Mouse (Mus musculus) limb, embryonic 13.5 days (tissue): ENCODE measurements at regions not wholly inside any gene's neighbourhood (a gene's known extent, or its start where the extent isn't known, plus 50 kb on each side); places are given as distances from the start of the nearest gene placed in this dataset.

Source experiments
- ATAC-seq: fragments of 200-750 bp; cut with Nextera tagmentation; 2 replicates; pipeline ENCODE4 v1.8.0; 2017; ENCODE audit warnings: low read depth, moderate number of reproducible peaks, moderate TSS enrichment; ENCODE audit not compliant: low FRiP score
- H3K27ac ChIP-seq: fragments of 300-500 bp; sonication (generic); 2 replicates; pipeline ENCODE4 v1.5.1; 2015; ENCODE audit warnings: inconsistent platforms, mild to moderate bottlenecking, moderate library complexity
- H3K27me3 ChIP-seq: fragments of 300-500 bp; sonication (generic); 2 replicates; pipeline ENCODE4 v1.6.1; 2015; ENCODE audit warnings: mild to moderate bottlenecking, inconsistent platforms
- H3K36me3 ChIP-seq: fragments of 300-500 bp; sonication (generic); 2 replicates; pipeline ENCODE4 v1.6.1; 2015; ENCODE audit warnings: inconsistent platforms, mild to moderate bottlenecking, moderate library complexity
- H3K4me1 ChIP-seq: fragments of 300-500 bp; sonication (generic); 2 replicates; pipeline ENCODE4 v1.6.1; 2015; ENCODE audit warnings: inconsistent platforms
- H3K4me2 ChIP-seq: fragments of 300-500 bp; sonication (generic); replicated peaks from 2 replicates; pipeline ENCODE4 v1.6.1; 2015; ENCODE audit warnings: inconsistent platforms, mild to moderate bottlenecking, moderate library complexity
- H3K4me3 ChIP-seq: fragments of 300-500 bp; sonication (generic); 2 replicates; pipeline ENCODE4 v1.5.1; 2015; ENCODE audit warnings: moderate library complexity, mild to moderate bottlenecking, inconsistent platforms
- H3K9ac ChIP-seq: fragments of 300-500 bp; sonication (generic); 2 replicates; pipeline ENCODE4 v1.6.1; 2015; ENCODE audit warnings: mild to moderate bottlenecking, inconsistent platforms
- H3K9me3 ChIP-seq: fragments of 300-500 bp; sonication (generic); 2 replicates; pipeline ENCODE4 v1.6.1; 2016; ENCODE audit warnings: inconsistent platforms
- WGBS: fragments of 180-500 bp; shearing (Covaris S2); methylation state at CpG from one replicate; pipeline ENCODE4 v1.1.7; 2015; 5-methylcytosine and 5-hydroxymethylcytosine counted together

DNA sequence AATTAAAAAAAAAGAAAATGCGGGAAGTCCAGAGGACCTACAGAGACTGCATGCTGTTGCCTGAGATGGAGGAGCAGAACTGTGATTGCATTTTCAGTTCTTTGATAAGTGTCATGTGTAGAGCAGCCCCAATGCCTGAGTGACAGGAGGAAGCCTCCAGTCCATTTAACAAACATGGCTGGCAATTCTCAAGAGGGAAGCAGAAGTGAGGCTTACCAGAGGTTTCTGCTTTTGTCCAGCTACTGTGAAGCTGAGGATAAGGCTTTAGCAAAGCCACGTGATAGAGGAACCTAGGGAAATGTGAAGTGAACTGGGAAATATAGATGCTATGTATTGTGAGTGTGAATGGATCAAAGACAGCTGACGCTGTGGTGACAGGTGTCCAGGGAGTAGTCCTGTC lies 56.6 kb downstream of the Sucnr1 start:
- Histone ChIP-seq H3K4me3 (no peak overlapping the region), H3K4me2 (no peak overlapping the region), H3K36me3 (no peaks in the 10 kb centered on the region), H3K9ac (no peak overlapping the region), H3K27me3 (no peaks in the 10 kb centered on the region), H3K9me3 (no peaks in the 10 kb centered on the region), H3K27ac (no peak overlapping the region), H3K4me1 (0 out of 2 replicates have a peak, but pooled peaks cover 5% of the 10 kb centered on the region)
- 85% methylated on average over 3 of the region's 3 CpGs for WGBS
- no peak for ATAC-seq

DNA sequence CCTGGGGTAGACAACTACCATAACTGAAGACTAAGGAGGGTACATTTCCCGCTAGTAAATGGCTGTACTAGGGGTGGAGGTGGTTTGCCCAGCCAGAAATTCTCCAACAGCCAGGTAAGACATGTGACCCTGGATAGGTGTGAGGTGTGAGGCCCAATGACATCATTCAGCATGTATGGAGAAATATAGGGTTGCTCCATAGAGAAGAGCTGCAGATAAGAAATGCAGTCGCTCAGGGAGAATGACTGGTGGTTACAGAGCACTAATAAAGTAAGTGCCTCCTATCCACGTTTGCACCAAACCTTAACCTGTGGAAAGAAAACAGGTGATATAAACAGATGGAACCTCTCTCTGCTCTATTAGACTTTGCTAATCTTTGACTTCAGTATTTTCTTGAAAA lies 78.2 kb downstream of the Sucnr1 start:
- ATAC-seq, result no peak
- Histone ChIP-seq H3K27me3 (no peaks in the 10 kb centered on the region), H3K4me1 (no peaks in the 10 kb centered on the region), H3K4me3 (no peak overlapping the region), H3K9ac (no peak overlapping the region), H3K4me2 (no peak overlapping the region), H3K36me3 (no peaks in the 10 kb centered on the region), H3K27ac (no peak overlapping the region), H3K9me3 (no peaks in the 10 kb centered on the region)
- 83% methylated on average over 3 of the region's 3 CpGs for whole genome bisulfite sequencing

DNA sequence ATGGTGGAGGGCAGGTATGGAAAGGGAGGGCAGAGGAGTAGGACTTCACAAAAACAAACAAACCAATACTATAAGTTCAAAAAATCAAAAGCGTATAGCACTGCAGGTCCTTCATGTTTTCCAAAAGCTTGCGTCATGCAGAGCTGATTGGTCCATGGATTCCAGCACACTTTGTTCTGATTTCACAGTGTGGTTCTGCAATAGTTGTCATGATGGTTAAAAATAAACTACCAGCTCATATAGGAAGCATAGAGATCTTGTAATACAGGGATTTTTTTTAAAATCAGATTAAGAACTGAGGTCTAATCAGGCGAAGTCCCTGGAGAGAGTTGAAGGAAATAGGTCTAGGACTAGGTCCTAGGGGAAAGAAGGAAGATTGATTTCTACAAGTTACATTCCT lies 86.0 kb downstream of the Sucnr1 start:
- no peak overlapping the region for H3K27ac ChIP-seq
- H3K36me3 ChIP-seq, result no peaks in the 10 kb centered on the region
- 86% methylated on average over 3 of the region's 3 CpGs for WGBS
- H3K9me3 ChIP-seq, result no peaks in the 10 kb centered on the region
- H3K4me2 ChIP-seq, result no peak overlapping the region
- H3K27me3 ChIP-seq, result no peaks in the 10 kb centered on the region
- no peak overlapping the region for H3K4me3 ChIP-seq
- ATAC-seq, result no peak
- H3K9ac ChIP-seq, result no peak overlapping the region
- H3K4me1 ChIP-seq, result no peaks in the 10 kb centered on the region

DNA sequence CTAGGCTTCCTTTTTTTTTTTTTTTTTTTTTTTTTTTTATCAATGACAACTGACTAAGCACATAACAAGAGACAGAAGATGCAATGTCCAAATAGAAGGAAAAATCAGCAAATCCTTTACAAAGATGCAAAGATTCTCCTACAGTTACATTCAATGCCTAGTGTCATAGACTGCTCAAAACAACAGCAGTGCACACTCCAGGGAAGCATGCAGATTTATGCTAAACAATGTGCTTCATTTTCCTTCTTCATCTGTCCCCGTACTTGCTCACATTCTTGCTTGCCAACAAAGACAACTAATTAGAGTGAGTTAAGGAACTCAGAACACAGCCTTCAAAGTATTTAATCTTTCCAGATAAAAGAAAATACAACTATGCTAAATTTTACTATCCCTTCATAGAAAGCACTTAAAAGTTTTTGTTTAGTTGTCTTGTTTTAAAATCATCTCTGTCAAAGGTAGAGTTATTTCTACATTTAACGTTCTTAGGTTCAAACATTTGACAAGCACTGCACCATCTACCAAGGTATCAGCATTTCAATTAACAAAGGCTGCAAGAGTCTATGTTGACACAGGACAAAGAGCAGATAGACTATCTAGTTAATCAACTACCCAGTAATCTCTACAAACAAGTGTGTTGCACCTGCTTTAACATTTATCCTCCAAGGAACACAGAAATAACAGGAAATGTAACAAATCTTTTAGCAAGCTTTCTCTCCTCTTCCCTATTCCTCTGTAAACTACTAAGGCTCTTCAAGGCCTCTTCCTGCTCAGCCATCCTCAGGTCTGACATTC lies 86.7 kb downstream of the Sucnr1 start:
- Histone ChIP-seq H3K4me3 (no peak overlapping the region), H3K4me1 (no peaks in the 10 kb centered on the region), H3K9ac (no peak overlapping the region), H3K36me3 (no peaks in the 10 kb centered on the region), H3K27ac (no peak overlapping the region), H3K27me3 (no peaks in the 10 kb centered on the region), H3K9me3 (no peaks in the 10 kb centered on the region), H3K4me2 (no peak overlapping the region)
- WGBS, result 72% methylated on average over 2 of the region's 2 CpGs
- ATAC-seq, result no peak

DNA sequence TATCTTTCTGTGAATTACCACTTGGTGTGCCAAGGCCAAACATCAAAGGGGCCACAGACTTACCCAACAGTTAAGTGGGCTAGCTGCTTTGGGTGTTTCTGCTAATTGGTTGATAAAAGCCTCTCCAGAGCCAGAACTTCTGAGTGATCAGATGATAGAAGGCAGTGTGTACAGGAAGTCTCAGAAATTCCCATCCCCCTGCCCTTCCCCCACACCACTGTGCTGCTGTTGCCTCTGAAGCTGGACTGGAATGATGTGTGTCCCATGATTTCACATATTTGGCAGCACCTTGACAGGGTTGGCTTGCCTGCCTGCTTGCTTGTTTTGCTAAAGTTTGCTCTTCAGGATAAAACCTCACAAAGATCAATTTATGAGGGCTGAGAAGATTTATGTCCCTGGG lies 87.9 kb downstream of the Sucnr1 start:
- Histone ChIP-seq H3K27me3 (no peaks in the 10 kb centered on the region), H3K36me3 (no peaks in the 10 kb centered on the region), H3K4me2 (no peak overlapping the region), H3K4me1 (no peaks in the 10 kb centered on the region), H3K27ac (no peak overlapping the region), H3K9ac (no peak overlapping the region), H3K4me3 (no peak overlapping the region), H3K9me3 (no peaks in the 10 kb centered on the region)
- no peak for ATAC-seq

DNA sequence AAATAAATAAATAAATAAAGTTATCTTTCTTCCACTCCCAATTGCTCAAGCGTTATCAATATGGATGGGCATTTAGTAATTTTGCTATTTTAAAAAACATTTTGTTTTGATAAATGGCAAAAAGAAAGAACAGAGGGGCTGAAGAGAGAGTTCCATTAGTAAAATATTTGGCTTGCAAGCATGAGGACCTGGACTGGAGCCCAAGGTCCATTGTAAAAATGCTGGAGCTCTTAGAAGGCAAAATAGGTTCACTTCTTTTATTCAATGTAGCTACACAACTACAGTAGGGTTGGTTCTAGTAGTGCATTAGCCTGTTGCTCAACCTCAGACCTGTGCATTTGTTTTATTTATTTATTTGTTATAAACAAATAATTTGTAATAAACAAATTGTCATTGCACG lies 102.8 kb downstream of the Sucnr1 start:
- no peaks in the 10 kb centered on the region for H3K4me1 ChIP-seq
- WGBS, result 88% methylated on average over 2 of the region's 2 CpGs
- no peak for ATAC-seq
- no peaks in the 10 kb centered on the region for H3K36me3 ChIP-seq
- no peak overlapping the region for H3K4me2 ChIP-seq
- no peak overlapping the region for H3K9ac ChIP-seq
- no peak overlapping the region for H3K27ac ChIP-seq
- no peaks in the 10 kb centered on the region for H3K9me3 ChIP-seq
- no peaks in the 10 kb centered on the region for H3K27me3 ChIP-seq
- no peak overlapping the region for H3K4me3 ChIP-seq

DNA sequence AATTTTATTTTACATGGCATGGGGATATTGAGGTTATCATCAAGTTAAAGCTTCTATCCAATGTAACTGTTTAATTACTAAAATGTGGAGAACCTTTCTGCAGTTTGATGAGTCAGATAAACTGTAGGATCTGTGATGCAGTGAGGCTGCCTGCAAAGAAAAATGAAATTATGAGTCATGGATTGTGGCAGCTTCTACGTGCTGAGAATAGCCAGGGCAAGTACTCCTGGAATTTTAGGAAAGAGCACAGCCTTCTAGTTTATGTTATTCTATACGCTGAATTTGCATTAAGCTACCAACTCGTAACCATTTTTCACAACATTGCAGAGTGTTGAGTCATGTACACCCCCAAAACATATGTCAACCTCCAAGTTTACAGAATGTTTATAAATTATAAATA lies 114.4 kb downstream of the Sucnr1 start:
- Histone ChIP-seq H3K4me2 (no peak overlapping the region), H3K9me3 (no peaks in the 10 kb centered on the region), H3K4me3 (no peak overlapping the region), H3K27me3 (no peaks in the 10 kb centered on the region), H3K36me3 (no peaks in the 10 kb centered on the region), H3K9ac (no peak overlapping the region), H3K27ac (no peak overlapping the region), H3K4me1 (no peaks in the 10 kb centered on the region)
- ATAC-seq, result no peak
- 86% methylated on average over 3 of the region's 3 CpGs for WGBS

DNA sequence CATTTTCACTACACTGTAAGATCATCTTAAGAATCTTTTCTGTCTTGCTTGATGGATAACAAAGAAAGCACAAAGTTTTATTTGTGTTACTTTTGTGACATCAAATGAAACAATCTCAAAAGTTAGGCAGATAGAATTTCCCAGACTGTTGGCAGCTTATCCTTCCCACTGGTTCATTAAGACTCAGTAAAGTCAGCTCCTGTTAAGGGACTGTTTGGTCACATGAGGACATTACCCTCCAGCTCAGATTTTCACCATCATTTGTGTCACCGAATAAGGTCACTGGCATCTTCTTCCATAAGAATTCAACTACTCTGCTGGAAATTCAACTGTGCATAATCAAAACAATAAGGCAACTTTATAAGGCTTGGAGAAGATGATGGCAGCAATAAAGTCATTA lies 126.3 kb downstream of the Sucnr1 start:
- no peak overlapping the region for H3K27ac ChIP-seq
- no peak overlapping the region for H3K9ac ChIP-seq
- H3K36me3 ChIP-seq, result no peaks in the 10 kb centered on the region
- no peak overlapping the region for H3K4me3 ChIP-seq
- WGBS, result 73% methylated on average over 1 of the region's 1 CpGs
- no peak for ATAC-seq
- H3K27me3 ChIP-seq, result no peaks in the 10 kb centered on the region
- H3K4me1 ChIP-seq, result no peaks in the 10 kb centered on the region
- no peak overlapping the region for H3K4me2 ChIP-seq
- no peaks in the 10 kb centered on the region for H3K9me3 ChIP-seq

DNA sequence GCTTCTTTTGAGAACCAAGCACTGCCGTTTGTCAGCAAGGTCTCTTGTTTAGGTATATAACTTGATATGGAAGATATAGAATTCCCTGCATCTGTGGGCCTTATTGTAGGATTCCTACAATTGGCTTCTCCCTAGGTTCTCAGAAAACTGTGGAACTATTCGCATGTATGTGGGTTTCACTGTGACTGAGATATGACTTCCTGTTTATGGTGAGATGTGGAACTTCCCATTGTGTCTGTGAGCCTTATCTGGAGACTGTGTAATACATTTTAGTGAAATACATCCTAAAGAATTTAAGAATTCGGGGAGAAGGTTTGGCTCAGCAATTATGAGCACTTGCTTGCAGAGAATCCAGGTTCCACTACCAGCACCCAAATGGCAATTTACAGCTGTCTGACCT lies 137.3 kb downstream of the Sucnr1 start:
- no peak for ATAC-seq
- 75% methylated on average over 3 of the region's 3 CpGs for WGBS
- no peaks in the 10 kb centered on the region for H3K27me3 ChIP-seq
- H3K4me2 ChIP-seq, result no peak overlapping the region
- no peak overlapping the region for H3K4me3 ChIP-seq
- H3K4me1 ChIP-seq, result no peaks in the 10 kb centered on the region
- H3K9me3 ChIP-seq, result no peaks in the 10 kb centered on the region
- H3K27ac ChIP-seq, result no peak overlapping the region
- H3K9ac ChIP-seq, result no peak overlapping the region
- no peaks in the 10 kb centered on the region for H3K36me3 ChIP-seq

DNA sequence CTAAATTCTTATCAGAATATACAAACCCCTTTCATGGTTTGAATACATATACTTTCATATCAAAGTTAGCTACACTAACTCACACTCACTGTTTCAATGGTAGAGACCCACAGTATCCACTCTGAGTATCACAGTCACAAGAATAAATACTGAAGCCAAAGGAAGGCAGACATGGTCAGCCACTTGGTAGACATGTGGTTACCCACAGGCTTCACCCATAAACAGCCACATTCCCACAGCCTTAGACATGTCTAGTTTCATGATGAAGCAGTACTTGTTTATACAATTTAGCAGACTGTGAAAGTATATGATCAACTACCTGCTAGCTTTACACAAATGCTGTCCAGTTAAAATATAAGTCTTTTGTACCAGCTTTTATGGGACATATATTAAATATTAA lies 159.0 kb downstream of the Sucnr1 start:
- no peaks in the 10 kb centered on the region for H3K27me3 ChIP-seq
- no peaks in the 10 kb centered on the region for H3K36me3 ChIP-seq
- no peak overlapping the region for H3K9ac ChIP-seq
- no peaks in the 10 kb centered on the region for H3K4me1 ChIP-seq
- H3K4me2 ChIP-seq, result no peak overlapping the region
- no peak overlapping the region for H3K4me3 ChIP-seq
- H3K9me3 ChIP-seq, result no peaks in the 10 kb centered on the region
- no peak overlapping the region for H3K27ac ChIP-seq
- no peak for ATAC-seq

DNA sequence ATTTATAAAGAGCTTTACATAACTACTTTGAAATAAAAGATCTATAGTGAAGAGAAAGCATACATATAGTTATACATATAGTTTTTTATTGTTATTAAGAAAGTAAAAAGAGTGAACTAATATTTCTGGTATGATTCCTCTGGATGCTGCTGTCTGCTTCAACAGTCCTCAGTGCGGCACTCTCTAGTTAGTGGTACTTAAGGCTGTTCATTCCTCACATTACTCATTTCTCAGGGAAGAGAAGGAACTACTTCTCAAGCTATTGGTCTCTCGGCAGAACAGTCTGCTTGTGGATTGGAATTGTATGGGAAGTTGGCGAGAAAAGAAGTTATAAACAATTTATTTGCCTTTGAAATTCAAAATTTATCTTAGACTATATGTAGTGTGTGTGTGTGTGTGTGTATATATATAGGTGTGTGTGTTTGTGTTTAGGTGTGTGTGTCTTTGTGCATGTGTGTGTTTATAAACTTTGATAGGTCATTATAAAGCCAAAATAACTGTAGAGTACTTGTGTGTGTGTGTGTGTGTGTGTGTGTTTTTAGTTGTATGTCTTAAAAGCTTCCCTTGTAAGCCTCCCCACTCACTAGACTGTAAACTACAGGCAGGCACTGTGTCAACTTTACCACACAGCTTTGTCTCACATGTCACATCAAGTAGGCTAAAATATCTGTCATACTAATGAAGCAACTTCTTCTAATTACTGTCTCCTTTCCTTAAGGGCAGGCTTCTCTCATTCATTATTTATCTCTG lies 185.2 kb downstream of the Sucnr1 start:
- Histone ChIP-seq H3K4me2 (no peak overlapping the region), H3K27ac (no peak overlapping the region), H3K27me3 (no peaks in the 10 kb centered on the region), H3K36me3 (no peaks in the 10 kb centered on the region), H3K4me3 (no peak overlapping the region), H3K4me1 (no peaks in the 10 kb centered on the region), H3K9me3 (no peaks in the 10 kb centered on the region), H3K9ac (no peak overlapping the region)
- 89% methylated on average over 3 of the region's 3 CpGs for WGBS
- no peak for ATAC-seq

DNA sequence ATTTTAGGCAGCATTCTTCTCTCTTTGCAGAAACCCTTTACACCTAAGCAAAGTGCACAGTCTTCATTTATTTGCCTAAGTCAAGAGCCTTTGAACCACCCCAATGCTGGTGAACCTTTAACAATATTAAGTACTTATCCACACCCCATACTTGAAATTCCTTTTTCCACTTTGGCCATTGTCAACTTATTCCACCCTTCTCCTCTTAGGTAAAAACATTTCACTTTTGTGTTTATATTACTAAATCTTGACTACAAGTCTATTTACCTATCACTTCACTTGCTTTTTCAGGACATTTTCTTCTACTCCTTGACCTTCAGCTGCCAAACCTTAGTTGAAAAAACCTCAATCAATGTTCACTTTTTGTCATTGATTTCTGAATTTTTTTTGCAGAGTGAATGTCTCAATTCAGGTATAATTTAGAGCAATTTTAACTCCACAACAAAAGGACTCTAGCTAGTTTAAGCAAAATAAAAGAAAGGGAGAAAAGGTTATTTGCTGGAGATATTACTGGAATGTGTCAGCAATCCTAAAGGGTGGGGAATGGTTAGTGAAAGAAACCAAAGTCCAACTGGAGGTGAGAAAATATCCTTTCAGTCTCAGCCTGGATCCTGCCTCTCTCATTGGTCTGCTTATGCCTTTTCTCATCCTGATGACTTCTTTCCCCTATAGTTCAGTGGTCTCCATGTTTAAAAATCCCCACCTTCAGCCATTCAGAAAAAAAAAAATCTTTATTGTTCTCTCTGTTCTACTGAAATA lies 185.9 kb downstream of the Sucnr1 start:
- no peaks in the 10 kb centered on the region for H3K27me3 ChIP-seq
- H3K4me2 ChIP-seq, result no peak overlapping the region
- H3K4me1 ChIP-seq, result no peaks in the 10 kb centered on the region
- no peaks in the 10 kb centered on the region for H3K9me3 ChIP-seq
- no peak overlapping the region for H3K4me3 ChIP-seq
- no peak overlapping the region for H3K27ac ChIP-seq
- no peak overlapping the region for H3K9ac ChIP-seq
- no peak for ATAC-seq
- no peaks in the 10 kb centered on the region for H3K36me3 ChIP-seq
